Comparison of ENCODE assay signal across 20 mouse cellular contexts in the genomic region with DNA sequence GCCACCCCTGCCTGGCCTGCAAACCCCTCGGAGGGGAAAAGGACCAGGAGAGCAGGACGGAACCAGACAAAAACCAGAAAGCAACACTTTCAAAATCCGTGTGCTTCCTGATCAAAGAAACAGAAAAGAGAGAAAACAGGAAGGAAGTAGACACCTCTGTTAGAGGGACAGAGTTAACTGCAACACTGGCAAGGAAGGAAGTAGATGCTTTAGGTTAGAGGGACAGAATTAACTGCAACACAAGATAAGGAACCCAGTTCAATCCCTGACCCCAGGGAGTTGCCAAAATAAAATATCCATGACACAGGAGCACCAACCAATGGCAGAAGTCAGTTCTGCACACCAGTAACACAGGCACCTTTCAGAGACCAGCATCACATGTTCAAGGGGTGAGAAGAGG. TPM values are rescaled to one million over a fixed set of nuclear protein-coding genes. Genes with fewer than 3 reads are reported as not detected.
DNase-seq lines count a peak whose midpoint lies in the region; ATAC-seq and TF ChIP-seq lines count a peak whose summit lies in the region.
"Had no signal": no experiment of that assay in that cellular context is flagged by ENCODE, and none has a peak within 500 bp of the region (broad histone marks: within the 10 kb centered on the region; RNA-seq: fewer than 3 reads in every experiment).

No protein-coding gene starts in this region.

- no peak for DNase-seq in forebrain, embryonic 10.5 days (ENCODE audit: extremely low spot score, low spot score)
- no peak for DNase-seq in thymus, adult 2 months
- DNase-seq in thymus, postnatal 10 days (ENCODE audit: low spot score in 2 of 2), result no peak
- DNase-seq in R1 (ENCODE audit: low read depth, low spot score), result peak; percentile 23
- DNase-seq in yolk sac, embryonic 10.5 days (ENCODE audit: low spot score), result no peak
- DNase-seq in urinary bladder, adult 18-20 months (ENCODE audit: low spot score in 2 of 2), result no peak
- DNase-seq: adrenal gland, postnatal 10 days; cerebellum, adult 18-20 months; cerebellum, postnatal 10 days; forebrain, postnatal 0 days; gastrocnemius, postnatal 14 days; heart, adult 11 months; heart, postnatal 10 days; heart, postnatal 4 days had no signal

- peaks cover 83% of the 10 kb centered on the region for H3K36me3 ChIP-seq in forebrain, embryonic 10.5 days (replicated peaks)
- H3K36me3 ChIP-seq in forebrain, embryonic 12.5 days (replicated peaks), result peaks cover 63% of the 10 kb centered on the region
- peaks cover 18% of the 10 kb centered on the region for H3K36me3 ChIP-seq in thymus, adult 2 months (ENCODE audit: control insufficient read depth, insufficient read depth, low read length)

- H3K9me3 ChIP-seq in forebrain, embryonic 10.5 days, result no peaks in the 10 kb centered on the region
- H3K9me3 ChIP-seq in forebrain, embryonic 12.5 days, result no peaks in the 10 kb centered on the region
- H3K9me3 ChIP-seq: embryonic facial prominence, embryonic 12.5 days; forebrain, embryonic 13.5 days; intestine, embryonic 15.5 days had no signal

- H3K4me3 ChIP-seq in forebrain, embryonic 10.5 days, result no peak overlapping the region
- H3K4me3 ChIP-seq in forebrain, embryonic 12.5 days (replicated peaks), result no peak overlapping the region
- no peak overlapping the region for H3K4me3 ChIP-seq in thymus, adult 2 months (ENCODE audit: control insufficient read depth, insufficient read depth, low read length)
- H3K4me3 ChIP-seq: embryonic facial prominence, embryonic 12.5 days; forebrain, embryonic 13.5 days; intestine, embryonic 15.5 days had no signal

- ATAC-seq in forebrain, embryonic 12.5 days (ENCODE audit: low FRiP score), result no peak
- peak; percentile 20 for ATAC-seq in megakaryocyte, adult 5-6 weeks (ENCODE audit: poor library complexity, severe bottlenecking)
- ATAC-seq: forebrain, embryonic 13.5 days; forebrain, postnatal 0 days; intestine, embryonic 15.5 days had no signal

- 0 out of 2 replicates have a peak overlapping the region, but pooled peaks have one; percentile 20 for H3K27ac ChIP-seq in forebrain, embryonic 10.5 days
- no peak overlapping the region for H3K27ac ChIP-seq in forebrain, embryonic 12.5 days
- 0 out of 2 replicates have a peak overlapping the region, but pooled peaks have one; percentile 23 for H3K27ac ChIP-seq in thymus, adult 2 months (ENCODE audit: control insufficient read depth, insufficient read depth, low read length)
- H3K27ac ChIP-seq: embryonic facial prominence, embryonic 12.5 days; forebrain, embryonic 13.5 days; hindbrain, embryonic 14.5 days; intestine, embryonic 15.5 days had no signal

- WGBS in forebrain, embryonic 10.5 days, result 82% methylated on average over 3 of the region's 3 CpGs
- 78% methylated on average over 3 of the region's 3 CpGs for WGBS in forebrain, embryonic 12.5 days
- WGBS in thymus, adult 2 months, result 62% methylated on average over 3 of the region's 3 CpGs

- no peak overlapping the region for H3K9ac ChIP-seq in forebrain, embryonic 12.5 days
- H3K9ac ChIP-seq: embryonic facial prominence, embryonic 12.5 days; forebrain, postnatal 0 days; hindbrain, embryonic 14.5 days; intestine, embryonic 15.5 days had no signal

- TF ChIP-seq CTCF in thymus, adult 2 months (IDR thresholded peaks at IDR 0.05; ENCODE audit: borderline replicate concordance, control insufficient read depth, extremely low read depth, insufficient read depth, low read length, poor library complexity), result no peak

- no peak overlapping the region for H3K4me2 ChIP-seq in forebrain, embryonic 12.5 days
- H3K4me2 ChIP-seq: embryonic facial prominence, embryonic 12.5 days; forebrain, embryonic 13.5 days; hindbrain, embryonic 14.5 days; intestine, embryonic 15.5 days had no signal

- H3K27me3 ChIP-seq in forebrain, embryonic 10.5 days (ENCODE audit: poor library complexity, severe bottlenecking), result no peaks in the 10 kb centered on the region
- no peaks in the 10 kb centered on the region for H3K27me3 ChIP-seq in forebrain, embryonic 12.5 days
- no peaks in the 10 kb centered on the region for H3K27me3 ChIP-seq in thymus, adult 2 months (ENCODE audit: control insufficient read depth, insufficient read depth, low read length)
- H3K27me3 ChIP-seq: embryonic facial prominence, embryonic 12.5 days; forebrain, embryonic 13.5 days; intestine, embryonic 15.5 days had no signal

- H3K4me1 ChIP-seq in forebrain, embryonic 10.5 days, result peaks cover 12% of the 10 kb centered on the region; the same call in 1 of the 2 replicates
- H3K4me1 ChIP-seq in forebrain, embryonic 12.5 days, result 0 out of 2 replicates have a peak, but pooled peaks cover 4% of the 10 kb centered on the region
- H3K4me1 ChIP-seq in thymus, adult 2 months (replicated peaks; ENCODE audit: control insufficient read depth, insufficient read depth, low read length), result peaks cover 15% of the 10 kb centered on the region
- H3K4me1 ChIP-seq: forebrain, embryonic 13.5 days; intestine, embryonic 15.5 days had no signal

- TF ChIP-seq POLR2A in thymus, adult 2 months (IDR thresholded peaks at IDR 0.05; ENCODE audit: control insufficient read depth, extremely low read depth, insufficient read depth, low read length, poor library complexity), result no peak

RNA-seq across cellular contexts. Expression of a gene that starts 42.3 kb away (rescaled TPM):
- polyA plus RNA-seq in forebrain, embryonic 10.5 days (2016; fragmentation: Nextera tagmentation; extraction: Ambion mirVana), result 3.6 and 4.2 TPM in 2 replicates
- polyA plus RNA-seq in forebrain, embryonic 12.5 days (2016; fragmentation: Nextera tagmentation; extraction: Ambion mirVana), result 5.2 and 5.8 TPM in 2 replicates
- polyA plus RNA-seq in thymus, adult 2 months (2012; rRNA removed), result 26.3 and 31.8 TPM in 2 replicates
- total RNA-seq in megakaryocyte, adult 5-6 weeks (2015), result 28.4 and 31.8 TPM in 2 replicates
- 27.6 and 43.5 TPM in 2 replicates for total RNA-seq in megakaryocyte, adult 5-6 weeks (2017)
